Mouse (Mus musculus): ENCODE data around the gene Anapc15-ps. TPM values are rescaled to one million over a fixed set of nuclear protein-coding genes. Genes with fewer than 3 reads are reported as not detected.

Gene Anapc15-ps
- polyA plus RNA-seq, 1 experiment from 2014 or later, result not detected

DNA sequence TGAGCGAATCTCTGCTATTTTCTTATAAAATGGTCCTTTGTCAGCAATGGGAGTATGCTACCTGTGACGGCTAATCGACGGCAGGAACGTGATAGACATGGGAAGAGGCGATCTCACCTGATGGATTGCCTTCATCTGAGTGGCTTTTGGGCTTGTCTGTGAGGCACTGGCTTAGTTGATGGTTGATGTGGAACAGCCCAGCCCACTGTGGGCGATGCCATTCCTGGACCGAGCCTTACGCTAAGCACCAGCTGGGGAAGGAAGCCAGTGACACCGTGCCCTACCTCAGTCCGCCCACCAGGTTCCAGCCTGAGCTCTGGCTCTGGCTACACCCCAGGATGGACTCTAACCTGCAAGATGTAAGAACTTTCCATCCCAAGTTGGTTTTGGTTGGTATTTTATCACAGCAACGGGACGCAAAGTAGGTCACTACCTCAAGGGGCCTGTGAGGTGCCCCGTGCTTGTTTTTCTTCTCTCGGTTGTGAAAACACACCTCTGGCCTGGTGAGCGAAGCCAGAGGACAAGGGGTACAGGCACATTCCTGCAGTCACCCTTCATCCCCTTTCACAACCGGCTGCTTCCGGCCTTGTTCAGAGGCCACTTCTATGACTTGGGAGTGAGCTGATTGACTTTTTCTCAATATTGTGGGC lies 22.5 kb upstream of the Anapc15-ps start:
- Histone ChIP-seq H3K4me1 (ENCODE audit: control insufficient read depth, insufficient read depth, low read length) (no peaks in the 10 kb centered on the region), H3K36me3 (ENCODE audit: control insufficient read depth, insufficient read depth, low read length) (no peaks in the 10 kb centered on the region), H3K27ac (ENCODE audit: low read length) (no peak overlapping the region; the same call in 1 of the 2 replicates), H3K9me3 (ENCODE audit: control insufficient read depth, low read length) (no peaks in the 10 kb centered on the region), H3K4me2 (ENCODE audit: low read depth, low read length) (no peak overlapping the region), H3K27me3 (replicated peaks; ENCODE audit: control insufficient read depth, insufficient read depth, low read length) (no peaks in the 10 kb centered on the region), H3K4me3 (ENCODE audit: low read length) (no peak overlapping the region), H3K9ac (ENCODE audit: low read depth, low read length) (no peak overlapping the region)
- 82% methylated on average over 18 of the region's 18 CpGs for WGBS
- peak; percentile 49; the same call in 1 of the 2 replicates for ATAC-seq

DNA sequence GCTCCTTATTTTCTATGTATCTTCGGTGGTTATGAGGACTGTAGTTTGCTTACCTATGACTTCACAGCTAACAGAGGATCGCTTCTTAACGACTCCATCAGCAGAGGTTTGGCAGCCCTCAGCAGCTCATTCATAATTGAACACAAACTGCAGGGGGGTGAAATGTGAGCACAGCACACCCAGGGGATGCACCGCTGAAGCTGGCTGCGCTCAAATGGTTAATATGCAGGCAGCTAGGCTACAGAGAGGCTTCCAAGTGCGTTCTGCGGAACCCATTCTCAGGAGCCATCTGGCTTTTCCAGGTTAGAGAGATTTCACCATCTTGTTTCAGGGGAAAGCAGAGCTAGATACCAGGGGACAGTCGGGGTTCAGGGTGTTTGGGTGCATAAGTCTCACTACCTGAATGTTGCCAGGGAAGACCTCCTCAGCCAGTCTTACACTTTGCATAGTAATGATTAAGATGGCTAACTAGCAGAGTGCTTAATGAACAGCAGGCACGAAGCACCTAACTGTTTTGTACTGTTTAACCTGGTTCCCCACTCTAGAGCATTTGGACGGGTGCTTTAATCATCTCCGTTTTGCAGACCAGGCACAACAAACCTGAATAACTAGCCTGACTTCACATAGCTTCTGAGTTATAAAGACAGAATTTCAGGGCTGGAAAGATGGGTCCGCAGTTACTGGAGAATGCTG lies 21.5 kb upstream of the Anapc15-ps start:
- H3K27me3 ChIP-seq (replicated peaks; ENCODE audit: control insufficient read depth, insufficient read depth, low read length), result no peaks in the 10 kb centered on the region
- no peaks in the 10 kb centered on the region for H3K9me3 ChIP-seq (ENCODE audit: control insufficient read depth, low read length)
- 75% methylated on average over 12 of the region's 12 CpGs for WGBS
- H3K4me3 ChIP-seq (ENCODE audit: low read length), result no peak overlapping the region
- no peak overlapping the region for H3K9ac ChIP-seq (ENCODE audit: low read depth, low read length)
- no peaks in the 10 kb centered on the region for H3K4me1 ChIP-seq (ENCODE audit: control insufficient read depth, insufficient read depth, low read length)
- no peak overlapping the region for H3K27ac ChIP-seq (ENCODE audit: low read length)
- no peak overlapping the region for H3K4me2 ChIP-seq (ENCODE audit: low read depth, low read length)
- H3K36me3 ChIP-seq (ENCODE audit: control insufficient read depth, insufficient read depth, low read length), result no peaks in the 10 kb centered on the region
- ATAC-seq, result no peak

DNA sequence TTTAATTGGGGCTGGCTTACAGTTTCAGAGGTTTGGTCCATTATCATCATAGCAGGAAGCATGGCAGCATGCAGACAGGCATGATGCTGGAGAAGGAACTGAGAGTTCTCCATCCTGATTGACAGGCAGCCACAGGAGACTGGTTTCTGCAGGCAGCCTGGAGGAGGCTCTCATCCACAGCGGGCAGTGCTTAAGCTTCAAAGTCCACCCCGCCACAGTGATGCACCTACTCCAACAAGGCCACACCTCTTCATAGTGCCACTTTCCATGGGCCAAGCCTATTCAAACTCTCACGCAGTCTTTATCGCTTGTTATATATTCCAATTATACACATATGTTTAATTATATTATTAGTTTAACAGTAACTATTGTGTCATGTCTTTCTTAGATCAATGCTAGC lies 18.1 kb upstream of the Anapc15-ps start:
- H3K9me3 ChIP-seq (ENCODE audit: control insufficient read depth, low read length), result no peaks in the 10 kb centered on the region
- WGBS, result 93% methylated on average over 4 of the region's 4 CpGs
- H3K36me3 ChIP-seq (ENCODE audit: control insufficient read depth, insufficient read depth, low read length), result no peaks in the 10 kb centered on the region
- no peaks in the 10 kb centered on the region for H3K4me1 ChIP-seq (ENCODE audit: control insufficient read depth, insufficient read depth, low read length)
- no peak overlapping the region for H3K27ac ChIP-seq (ENCODE audit: low read length)
- no peak overlapping the region for H3K4me2 ChIP-seq (ENCODE audit: low read depth, low read length)
- no peak overlapping the region for H3K9ac ChIP-seq (ENCODE audit: low read depth, low read length)
- ATAC-seq, result no peak
- no peaks in the 10 kb centered on the region for H3K27me3 ChIP-seq (replicated peaks; ENCODE audit: control insufficient read depth, insufficient read depth, low read length)
- H3K4me3 ChIP-seq (ENCODE audit: low read length), result no peak overlapping the region

DNA sequence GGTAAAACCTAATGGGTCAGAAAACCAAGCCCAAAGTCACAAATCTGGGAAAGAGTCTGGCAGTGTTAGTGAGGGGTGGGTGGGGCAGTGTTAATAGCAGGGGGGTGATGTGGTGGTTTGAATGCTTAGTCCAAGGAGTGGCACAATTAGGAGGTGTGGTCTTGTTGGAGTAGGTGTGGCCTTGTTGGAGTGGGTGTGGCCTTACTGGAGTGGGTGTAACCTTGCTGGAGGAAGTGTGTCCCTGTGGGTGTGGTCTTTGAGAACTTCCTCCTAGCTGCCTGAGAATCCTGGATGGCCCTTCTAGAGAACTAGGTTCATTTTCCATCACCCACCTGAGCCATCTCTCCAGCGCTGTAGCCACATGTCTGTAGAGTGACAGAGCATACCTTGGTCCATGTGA lies 16.6 kb upstream of the Anapc15-ps start:
- 75% methylated on average over 1 of the region's 1 CpGs for WGBS
- Histone ChIP-seq H3K9me3 (ENCODE audit: control insufficient read depth, low read length) (no peaks in the 10 kb centered on the region), H3K4me1 (ENCODE audit: control insufficient read depth, insufficient read depth, low read length) (no peaks in the 10 kb centered on the region), H3K4me2 (ENCODE audit: low read depth, low read length) (no peak overlapping the region), H3K27me3 (replicated peaks; ENCODE audit: control insufficient read depth, insufficient read depth, low read length) (no peaks in the 10 kb centered on the region), H3K4me3 (ENCODE audit: low read length) (no peak overlapping the region), H3K27ac (ENCODE audit: low read length) (no peak overlapping the region), H3K9ac (ENCODE audit: low read depth, low read length) (no peak overlapping the region), H3K36me3 (ENCODE audit: control insufficient read depth, insufficient read depth, low read length) (no peaks in the 10 kb centered on the region)
- ATAC-seq, result no peak

DNA sequence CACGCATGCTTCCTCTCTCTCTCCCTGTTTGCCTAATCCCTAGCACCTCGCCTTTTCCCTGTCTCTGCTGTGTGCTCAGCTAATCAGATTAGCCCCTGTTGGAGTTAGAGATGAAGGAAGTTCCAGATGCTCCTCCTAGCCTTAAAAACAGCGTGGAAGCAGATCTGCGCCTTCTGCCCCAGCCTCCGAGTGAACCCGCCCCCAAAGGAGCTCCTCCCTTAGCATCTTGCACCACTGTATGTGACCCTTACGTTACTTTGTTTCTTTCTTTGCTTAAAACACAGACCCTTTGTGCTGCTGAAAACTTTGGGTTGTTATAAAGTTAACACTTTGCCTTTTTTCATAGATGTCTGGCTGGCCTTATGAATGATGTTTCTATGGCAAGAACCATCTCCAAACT lies 15.8 kb upstream of the Anapc15-ps start:
- WGBS, result 77% methylated on average over 7 of the region's 7 CpGs
- Histone ChIP-seq H3K9me3 (ENCODE audit: control insufficient read depth, low read length) (no peaks in the 10 kb centered on the region), H3K4me2 (ENCODE audit: low read depth, low read length) (no peak overlapping the region), H3K4me1 (ENCODE audit: control insufficient read depth, insufficient read depth, low read length) (no peaks in the 10 kb centered on the region), H3K9ac (ENCODE audit: low read depth, low read length) (no peak overlapping the region), H3K36me3 (ENCODE audit: control insufficient read depth, insufficient read depth, low read length) (no peaks in the 10 kb centered on the region), H3K27ac (ENCODE audit: low read length) (no peak overlapping the region), H3K4me3 (ENCODE audit: low read length) (no peak overlapping the region), H3K27me3 (replicated peaks; ENCODE audit: control insufficient read depth, insufficient read depth, low read length) (no peaks in the 10 kb centered on the region)
- no peak for ATAC-seq

DNA sequence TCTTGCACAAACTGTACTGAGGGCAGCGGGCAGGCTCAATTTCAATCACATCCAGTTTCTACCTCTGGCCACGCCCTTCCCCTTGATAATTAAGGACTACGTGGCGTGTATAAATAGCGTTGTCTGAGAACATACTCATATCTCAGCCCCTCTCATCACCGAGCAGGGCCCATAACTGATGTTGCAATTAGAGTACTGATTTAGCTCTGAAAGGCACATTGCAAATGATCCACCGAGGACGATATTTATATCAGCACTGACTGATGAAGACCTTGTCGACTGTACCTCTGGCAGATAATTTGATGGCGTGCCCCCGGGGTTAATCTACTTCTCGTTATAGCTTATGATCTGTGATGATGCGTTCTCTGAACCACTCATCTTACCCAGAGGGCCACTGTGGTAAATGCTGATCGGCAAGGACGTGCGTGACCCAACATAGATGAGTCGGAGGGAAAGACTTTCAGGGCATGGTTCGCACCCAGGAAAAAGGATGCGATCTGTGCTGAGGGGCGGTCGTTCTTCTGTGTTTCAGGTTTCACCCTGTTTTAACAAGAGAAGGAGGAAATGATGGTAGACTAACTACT lies 14.4 kb upstream of the Anapc15-ps start:
- 77% methylated on average over 21 of the region's 21 CpGs for WGBS
- H3K27me3 ChIP-seq (replicated peaks; ENCODE audit: control insufficient read depth, insufficient read depth, low read length), result no peaks in the 10 kb centered on the region
- H3K4me1 ChIP-seq (ENCODE audit: control insufficient read depth, insufficient read depth, low read length), result no peaks in the 10 kb centered on the region
- H3K9me3 ChIP-seq (ENCODE audit: control insufficient read depth, low read length), result no peaks in the 10 kb centered on the region
- H3K4me2 ChIP-seq (ENCODE audit: low read depth, low read length), result no peak overlapping the region
- H3K36me3 ChIP-seq (ENCODE audit: control insufficient read depth, insufficient read depth, low read length), result no peaks in the 10 kb centered on the region
- no peak overlapping the region for H3K27ac ChIP-seq (ENCODE audit: low read length)
- H3K9ac ChIP-seq (ENCODE audit: low read depth, low read length), result no peak overlapping the region
- ATAC-seq, result no peak
- no peak overlapping the region for H3K4me3 ChIP-seq (ENCODE audit: low read length)

DNA sequence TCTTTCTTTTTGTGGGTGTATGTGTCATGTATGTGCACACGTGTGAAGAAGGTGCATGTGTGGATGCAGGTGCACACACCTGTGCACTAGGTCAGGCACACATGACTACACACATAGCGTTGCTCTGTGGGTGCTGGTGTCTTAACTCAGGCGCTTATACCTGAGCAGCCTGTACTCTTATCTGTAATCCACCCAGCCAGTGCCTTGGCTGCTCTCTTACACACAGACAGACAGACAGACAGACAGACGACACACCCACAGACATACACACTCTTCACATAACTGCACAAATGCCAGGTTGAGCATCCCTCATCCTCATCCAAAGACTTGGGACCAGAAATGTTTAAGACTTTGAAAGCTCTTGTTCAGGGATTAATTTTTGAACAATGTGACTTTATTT lies 12.8 kb upstream of the Anapc15-ps start:
- Histone ChIP-seq H3K27me3 (replicated peaks; ENCODE audit: control insufficient read depth, insufficient read depth, low read length) (no peaks in the 10 kb centered on the region), H3K27ac (ENCODE audit: low read length) (no peak overlapping the region), H3K9ac (ENCODE audit: low read depth, low read length) (no peak overlapping the region), H3K9me3 (ENCODE audit: control insufficient read depth, low read length) (no peaks in the 10 kb centered on the region), H3K4me2 (ENCODE audit: low read depth, low read length) (no peak overlapping the region), H3K4me1 (ENCODE audit: control insufficient read depth, insufficient read depth, low read length) (no peaks in the 10 kb centered on the region), H3K4me3 (ENCODE audit: low read length) (no peak overlapping the region), H3K36me3 (ENCODE audit: control insufficient read depth, insufficient read depth, low read length) (no peaks in the 10 kb centered on the region)
- 93% methylated on average over 4 of the region's 4 CpGs for WGBS
- no peak for ATAC-seq

DNA sequence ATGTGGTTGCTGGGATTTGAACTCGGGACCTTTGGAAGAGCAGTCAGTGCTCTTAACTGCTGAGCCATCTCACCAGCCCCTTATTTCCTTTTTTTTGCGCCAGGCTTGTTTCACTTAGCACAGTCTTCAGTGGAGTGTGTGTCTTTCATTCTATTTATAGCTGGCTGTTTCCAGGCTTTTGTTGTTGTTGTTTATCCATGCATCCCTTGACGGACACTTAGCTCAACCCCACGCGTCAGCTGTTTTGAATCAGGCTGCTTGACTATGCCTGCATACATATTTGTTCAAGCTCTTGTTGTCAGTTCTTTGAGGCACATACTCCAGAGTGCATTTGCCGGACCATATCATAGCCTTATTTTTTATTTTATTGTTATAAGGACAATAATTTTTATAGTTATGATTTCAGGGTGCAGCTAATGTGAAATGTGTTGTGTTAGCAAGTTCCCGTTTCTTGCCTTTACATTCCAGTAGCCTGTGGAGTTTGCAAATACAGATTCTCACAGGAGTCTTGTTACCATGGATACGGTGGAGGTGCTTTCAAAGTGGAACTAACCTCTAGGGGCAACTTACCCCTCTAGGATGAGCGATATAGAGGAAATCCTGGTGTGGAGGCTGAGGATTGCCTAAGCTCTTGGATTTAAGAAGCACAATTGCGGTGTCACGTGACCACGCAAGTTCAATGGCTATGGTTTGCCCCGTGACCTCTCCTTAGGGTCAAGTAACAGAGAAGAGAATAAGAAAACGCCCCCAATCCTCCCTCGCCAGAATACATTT lies 11.7 kb upstream of the Anapc15-ps start:
- no peaks in the 10 kb centered on the region for H3K9me3 ChIP-seq (ENCODE audit: control insufficient read depth, low read length)
- H3K4me3 ChIP-seq (ENCODE audit: low read length), result no peak overlapping the region
- no peak overlapping the region for H3K4me2 ChIP-seq (ENCODE audit: low read depth, low read length)
- no peak for ATAC-seq
- no peak overlapping the region for H3K27ac ChIP-seq (ENCODE audit: low read length)
- 0 out of 2 replicates have a peak, but pooled peaks cover 7% of the 10 kb centered on the region for H3K4me1 ChIP-seq (ENCODE audit: control insufficient read depth, insufficient read depth, low read length)
- WGBS, result 49% methylated on average over 15 of the region's 15 CpGs
- H3K9ac ChIP-seq (ENCODE audit: low read depth, low read length), result no peak overlapping the region
- H3K27me3 ChIP-seq (replicated peaks; ENCODE audit: control insufficient read depth, insufficient read depth, low read length), result no peaks in the 10 kb centered on the region
- H3K36me3 ChIP-seq (ENCODE audit: control insufficient read depth, insufficient read depth, low read length), result no peaks in the 10 kb centered on the region

DNA sequence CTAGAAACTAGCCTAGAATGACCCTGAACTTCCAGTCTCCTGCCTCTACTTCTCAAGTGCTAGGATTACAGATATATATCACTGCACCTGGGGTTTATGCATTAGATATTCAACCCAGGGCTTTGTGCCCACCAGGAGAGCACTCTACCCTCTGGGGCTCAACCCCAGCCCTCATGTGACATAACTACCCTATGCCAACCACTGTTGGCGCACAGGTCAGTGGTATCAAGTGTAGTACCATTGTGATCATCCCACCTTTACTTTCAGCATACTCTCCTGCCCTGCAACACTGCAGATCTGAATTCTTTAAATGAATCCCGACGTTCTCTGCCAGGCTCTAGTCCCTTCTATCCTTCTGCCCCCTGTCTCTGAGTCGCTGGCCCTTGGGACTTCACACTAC lies 11.0 kb upstream of the Anapc15-ps start:
- Histone ChIP-seq H3K4me1 (ENCODE audit: control insufficient read depth, insufficient read depth, low read length) (0 out of 2 replicates have a peak, but pooled peaks cover 7% of the 10 kb centered on the region), H3K4me2 (ENCODE audit: low read depth, low read length) (no peak overlapping the region), H3K9ac (ENCODE audit: low read depth, low read length) (no peak overlapping the region), H3K36me3 (ENCODE audit: control insufficient read depth, insufficient read depth, low read length) (no peaks in the 10 kb centered on the region), H3K4me3 (ENCODE audit: low read length) (no peak overlapping the region), H3K9me3 (ENCODE audit: control insufficient read depth, low read length) (no peaks in the 10 kb centered on the region), H3K27ac (ENCODE audit: low read length) (no peak overlapping the region), H3K27me3 (replicated peaks; ENCODE audit: control insufficient read depth, insufficient read depth, low read length) (no peaks in the 10 kb centered on the region)
- WGBS, result 94% methylated on average over 4 of the region's 4 CpGs
- ATAC-seq, result no peak
